Mouse (Mus musculus): ENCODE measurements at regions not wholly inside any gene's neighbourhood (a gene's known extent, or its start where the extent isn't known, plus 50 kb on each side); places are given as distances from the start of the nearest gene placed in this dataset.
"Not testable (repeated sequence)": the region's sequence is repeated elsewhere in the genome, so short reads cannot be mapped to it uniquely, and the experiment has no call there.

DNA sequence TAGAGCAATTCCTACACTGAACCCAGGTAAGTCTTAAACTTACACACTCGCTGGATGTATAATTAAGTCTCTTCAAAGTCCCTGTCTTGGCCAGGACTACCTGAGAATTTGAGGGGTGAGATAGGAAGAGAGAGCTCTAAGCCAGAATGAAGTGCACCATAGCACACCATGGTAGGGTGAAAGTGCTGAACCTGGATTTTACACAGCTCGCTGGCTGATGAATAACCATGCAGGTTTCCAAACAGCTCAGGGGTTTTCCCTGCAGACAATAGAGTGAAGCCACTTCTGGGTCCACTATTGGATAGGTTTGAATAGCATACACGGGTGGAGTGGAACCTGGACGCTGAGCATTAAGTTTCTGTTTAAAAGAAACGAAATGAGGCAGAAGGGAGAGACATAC, 180.7 kb upstream of the Plxna2 start:
- no peak for DNase-seq (ENCODE audit: low spot score)

DNA sequence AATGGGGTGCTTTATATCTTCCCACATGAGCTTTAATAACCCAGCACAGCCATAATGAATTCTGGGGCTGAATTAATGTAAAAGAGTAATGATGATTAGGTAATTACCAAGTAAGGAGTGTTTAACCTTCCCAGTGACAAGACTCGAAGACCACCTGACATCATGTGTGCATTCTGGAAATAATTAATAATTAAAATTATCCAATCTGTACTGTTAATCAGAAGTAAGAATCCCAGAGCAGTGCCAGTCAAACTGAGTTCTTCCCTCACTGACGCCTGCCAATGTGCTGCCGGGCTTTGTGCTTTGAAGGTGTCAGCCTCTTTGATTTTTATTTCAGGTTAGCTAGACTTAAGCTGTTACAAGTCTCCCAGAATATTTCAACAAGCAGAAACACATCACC, 183.0 kb upstream of the Plxna2 start:
- no peak for DNase-seq (ENCODE audit: low spot score)

DNA sequence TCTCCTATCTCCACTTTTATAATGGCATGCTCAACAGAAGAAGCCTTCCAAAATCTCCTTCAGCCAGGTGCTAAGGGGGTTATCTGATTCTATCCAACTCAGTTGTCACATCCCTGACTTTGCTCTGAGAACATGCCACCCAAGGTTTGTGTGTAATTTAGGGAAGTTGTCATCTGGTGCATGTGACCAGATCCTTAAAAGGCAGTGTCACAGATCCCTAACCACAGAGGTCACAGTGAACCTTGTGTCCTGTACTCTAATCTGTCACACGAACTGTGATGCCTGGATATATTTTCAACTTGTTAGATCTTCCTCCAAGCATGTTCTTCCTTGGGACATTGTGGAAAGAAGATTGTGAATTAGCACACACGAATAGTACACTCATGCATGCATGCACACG, 189.4 kb upstream of the Plxna2 start:
- DNase-seq (ENCODE audit: low spot score) = no peak

DNA sequence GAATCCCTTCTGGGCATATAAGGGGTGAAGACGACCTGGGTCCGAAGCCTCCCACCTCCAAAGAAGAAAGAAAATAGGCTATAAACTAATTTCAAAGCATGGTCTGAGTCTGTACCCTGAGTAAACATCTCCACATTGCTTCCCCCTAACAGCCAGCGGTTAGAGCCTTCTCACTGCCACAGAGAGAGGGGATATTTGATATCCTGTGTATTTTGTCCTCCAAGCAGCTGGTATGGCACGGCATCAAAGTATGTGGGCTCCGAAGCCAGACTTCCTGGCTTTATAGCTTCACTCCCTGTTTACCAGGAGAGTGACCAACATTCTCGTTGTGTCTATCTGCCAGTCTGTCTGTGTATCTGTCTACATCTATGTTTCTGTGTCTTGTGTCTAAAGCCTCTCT, 191.7 kb upstream of the Plxna2 start:
- DNase-seq (ENCODE audit: low spot score) = no peak

DNA sequence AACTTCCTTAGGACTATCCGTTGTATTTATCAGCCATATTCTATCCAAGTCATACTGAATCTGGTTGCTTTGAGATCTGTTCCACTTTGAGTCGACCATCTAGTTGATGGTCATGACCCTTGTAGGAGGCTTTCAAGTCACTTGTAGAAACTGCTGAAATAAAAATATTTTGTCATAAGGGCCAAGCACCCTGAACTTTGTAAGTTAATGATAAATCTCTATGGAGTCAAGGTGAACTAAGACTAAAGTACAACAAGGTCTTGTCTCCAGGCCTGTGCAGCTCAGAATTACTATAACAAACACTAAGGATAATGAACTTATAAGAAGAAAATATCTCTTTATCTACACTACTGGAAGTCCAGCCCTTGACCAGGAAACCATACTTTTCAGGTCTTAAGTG, 193.8 kb upstream of the Plxna2 start:
- no peak for DNase-seq (ENCODE audit: low spot score)

DNA sequence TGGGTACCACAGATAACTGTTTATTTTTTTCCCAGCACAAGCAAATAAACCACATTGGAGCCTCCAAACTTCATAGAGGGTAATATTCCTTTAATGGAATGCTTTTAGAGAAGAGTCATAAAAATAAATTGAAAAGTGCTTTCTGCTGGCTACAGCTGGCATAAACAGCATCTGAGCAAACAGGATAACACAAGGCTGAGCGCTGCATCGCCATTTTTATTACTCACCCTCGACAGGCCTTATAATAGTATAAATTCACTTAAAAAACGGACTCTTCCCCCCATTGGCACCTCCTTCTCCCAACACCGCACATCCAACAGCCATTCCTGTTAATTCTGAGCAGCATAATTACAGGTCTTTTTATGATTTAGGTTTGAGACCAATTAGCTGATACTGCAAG, 205.8 kb upstream of the Plxna2 start:
- no peak for DNase-seq (ENCODE audit: low spot score)

DNA sequence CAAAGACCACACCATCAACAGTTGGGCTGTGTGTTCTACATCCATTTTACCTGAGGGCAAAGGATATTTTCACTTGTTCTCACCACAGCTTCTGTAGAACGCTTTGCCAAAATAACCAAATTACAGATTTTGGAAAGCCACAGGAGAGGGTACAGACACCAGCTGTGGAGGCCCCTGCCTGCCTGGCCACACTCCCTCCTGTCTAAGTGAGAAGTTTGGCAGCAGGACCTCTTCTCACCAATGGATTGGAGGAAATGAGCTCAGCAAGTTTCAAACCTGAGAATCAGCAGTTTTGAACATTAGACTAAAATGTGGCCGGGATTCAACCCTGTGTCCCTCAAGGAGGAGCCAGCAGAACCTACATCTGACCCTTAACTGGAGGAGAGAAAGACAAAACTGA, 206.2 kb upstream of the Plxna2 start:
- no peak for DNase-seq (ENCODE audit: low spot score)

DNA sequence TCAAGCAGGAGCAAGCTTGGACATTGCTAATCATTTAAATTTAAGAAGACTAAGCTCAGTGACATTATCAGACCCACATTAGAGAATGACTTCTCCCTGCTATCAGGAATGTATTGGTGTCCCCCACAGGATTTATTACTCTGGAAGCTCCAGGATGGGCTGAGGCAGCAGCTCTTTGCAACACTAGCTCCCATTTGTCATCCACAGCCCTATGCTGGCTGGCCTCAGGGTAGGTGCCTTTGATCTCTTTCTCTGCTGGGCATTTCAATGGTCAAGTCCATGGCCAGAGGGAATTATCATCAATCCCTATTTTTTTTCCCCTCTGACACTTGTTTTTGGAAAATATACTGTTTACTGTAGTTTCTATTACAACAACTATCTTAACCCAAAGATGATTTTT, 218.7 kb upstream of the Plxna2 start:
- no peak for DNase-seq (ENCODE audit: low spot score)

DNA sequence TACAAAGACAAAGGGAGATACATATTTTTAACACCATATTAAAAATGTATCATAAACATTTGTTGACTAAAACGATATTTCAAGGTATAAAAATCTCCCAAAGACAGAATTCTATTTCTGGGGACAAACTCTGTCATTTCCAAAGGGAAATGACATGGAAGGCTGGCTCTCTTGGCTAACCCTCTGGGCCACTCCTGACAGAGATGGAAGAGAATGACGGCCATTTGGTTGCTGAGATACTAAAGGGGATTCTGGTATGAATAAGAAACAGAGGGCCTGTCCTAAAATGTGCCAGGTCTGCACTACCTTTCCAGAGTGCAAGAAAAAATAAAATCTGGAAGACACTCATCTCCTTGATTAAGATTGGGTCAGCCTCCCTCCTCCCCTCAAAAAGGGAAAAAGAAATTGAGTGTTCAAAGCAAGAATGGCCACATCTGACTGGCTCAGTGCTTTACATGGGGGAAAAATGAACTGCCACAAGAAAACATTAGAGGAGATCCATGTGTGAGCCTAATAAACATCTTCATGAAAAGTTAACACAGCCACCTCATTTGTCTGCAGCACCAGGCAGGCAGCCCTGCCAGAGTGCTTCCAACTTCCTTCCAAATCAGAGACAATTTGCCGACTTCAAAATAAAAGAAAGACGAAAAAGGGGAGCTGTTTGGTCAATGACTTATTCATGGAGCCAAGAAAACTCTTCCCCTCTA, 221.1 kb upstream of the Plxna2 start:
- no peak for DNase-seq (ENCODE audit: low spot score)

DNA sequence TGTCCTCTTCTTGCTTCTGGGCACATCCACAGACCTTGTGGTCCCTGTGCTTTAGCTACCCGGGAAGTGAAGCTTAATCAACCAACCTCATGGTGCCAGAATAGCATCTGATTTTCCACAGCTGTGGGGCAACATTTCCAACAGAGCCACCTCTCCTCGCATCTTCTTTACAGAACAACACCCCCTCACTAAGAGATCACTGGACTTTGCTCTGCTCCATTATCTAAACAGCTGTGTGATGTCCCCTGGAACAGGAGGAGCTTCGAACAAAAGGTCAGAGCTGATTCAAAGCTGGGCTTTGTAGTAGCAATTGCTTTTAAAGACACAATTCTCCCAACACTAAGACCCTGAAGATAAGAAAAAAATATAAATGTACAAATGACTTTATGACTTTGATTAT, 224.3 kb upstream of the Plxna2 start:
- DNase-seq (ENCODE audit: low spot score) = no peak

DNA sequence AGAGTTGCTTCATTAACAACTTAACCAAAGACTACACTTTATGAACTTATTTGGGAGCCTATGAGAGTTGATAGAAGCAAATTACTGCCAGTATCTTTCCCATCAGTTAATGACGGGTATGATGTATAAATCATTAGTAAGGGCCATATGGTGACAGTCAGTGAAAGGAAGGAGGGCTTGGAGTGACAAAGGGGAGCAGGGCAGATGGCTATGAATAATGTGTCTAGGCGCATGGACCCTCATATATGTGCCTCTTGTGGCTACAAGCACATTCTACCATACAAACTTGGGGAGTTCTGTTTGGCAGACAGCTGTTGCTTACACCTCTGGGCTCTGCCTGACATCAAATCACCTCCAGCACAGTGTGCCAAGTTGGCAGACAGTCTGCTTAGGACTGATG, 227.8 kb upstream of the Plxna2 start:
- no peak for DNase-seq (ENCODE audit: low spot score)

DNA sequence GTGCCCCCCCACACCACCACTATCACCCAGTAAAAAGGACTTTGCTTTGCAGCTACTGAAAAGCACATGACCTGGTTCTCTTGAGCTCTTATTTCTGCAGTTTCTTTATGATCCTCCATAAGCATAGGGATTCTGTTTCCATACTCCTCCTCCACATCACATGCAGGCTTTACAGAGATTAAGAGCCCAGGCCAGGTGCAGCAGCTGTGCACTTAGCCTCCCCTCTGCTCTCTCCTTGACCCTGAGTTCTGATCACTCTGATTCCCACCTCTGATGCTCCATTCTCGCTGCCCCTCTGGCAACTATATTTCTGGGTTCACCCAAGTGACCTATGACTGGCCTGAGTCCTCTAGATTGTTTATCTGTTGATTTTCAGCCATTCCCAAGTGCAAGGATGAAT, 239.9 kb upstream of the Plxna2 start:
- DNase-seq (ENCODE audit: low spot score) = no peak

DNA sequence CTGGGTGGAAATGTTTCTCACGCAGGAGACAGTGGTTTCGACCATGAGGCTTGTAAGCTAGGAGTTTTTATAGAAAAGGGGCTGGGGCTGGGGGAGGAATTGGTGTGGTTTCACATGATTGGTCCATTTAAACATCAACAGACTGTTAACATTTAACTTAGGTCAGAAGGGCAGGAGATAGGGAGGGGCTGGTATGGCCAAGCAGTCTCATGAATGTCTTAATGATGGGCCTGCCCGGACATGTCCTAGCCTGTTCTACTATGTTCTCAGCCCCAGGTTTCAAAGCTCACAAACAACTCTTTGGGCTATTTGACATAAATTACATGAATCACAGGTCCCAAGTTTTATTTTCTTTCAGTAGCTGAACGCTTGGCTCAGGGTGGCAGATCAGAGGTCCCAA, 244.5 kb upstream of the Plxna2 start:
- DNase-seq (ENCODE audit: low spot score) = not testable (repeated sequence)

DNA sequence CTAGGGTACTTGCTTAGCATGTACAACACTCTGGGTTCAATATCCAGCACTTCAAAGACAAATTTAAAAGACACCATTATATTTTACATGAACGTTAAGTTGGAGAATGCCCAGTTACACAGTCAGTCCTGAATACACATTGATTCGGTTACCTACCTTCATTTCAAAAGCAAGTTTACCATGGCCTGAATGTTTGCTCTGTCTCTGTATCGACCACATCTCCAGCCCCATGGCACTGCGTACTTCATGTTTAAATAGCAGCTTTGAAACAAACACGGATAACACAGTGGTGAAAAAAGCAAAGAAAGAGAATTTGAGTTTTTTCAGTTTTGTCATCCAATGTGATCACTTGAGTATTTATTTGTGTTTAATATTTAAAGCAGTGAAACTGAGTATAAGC, 254.1 kb upstream of the Plxna2 start:
- no peak for DNase-seq (ENCODE audit: low spot score)

DNA sequence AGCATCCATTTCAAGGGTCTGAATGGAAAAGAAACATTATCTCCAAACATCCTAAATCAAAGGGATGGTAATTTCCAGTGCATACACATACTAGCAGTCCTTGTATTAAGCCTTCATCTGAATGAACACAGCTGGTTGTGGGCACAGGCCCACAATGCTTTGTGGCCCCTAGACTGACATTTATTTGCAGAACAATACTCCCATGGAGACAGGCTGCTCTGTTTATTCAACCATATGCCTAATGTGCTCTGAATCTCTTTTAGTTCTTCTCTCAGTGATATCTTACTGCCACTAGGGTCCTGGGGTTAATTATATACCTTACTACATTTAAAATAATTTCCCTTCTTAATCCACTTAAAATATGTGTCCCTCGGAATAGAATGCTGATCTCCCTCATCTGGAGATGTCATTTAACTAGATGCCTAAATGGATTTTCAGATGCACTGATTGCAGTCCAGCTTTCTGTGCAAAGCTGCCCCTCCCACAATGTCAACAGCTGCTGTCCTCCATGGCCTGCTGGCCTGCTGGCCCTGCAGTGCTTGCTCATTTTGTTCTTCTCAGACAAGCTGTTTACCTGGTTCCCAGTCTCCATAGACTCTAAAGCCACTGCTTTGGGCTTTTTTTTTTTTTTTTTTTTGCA, 254.8 kb upstream of the Plxna2 start:
- DNase-seq (ENCODE audit: low spot score) = no peak

DNA sequence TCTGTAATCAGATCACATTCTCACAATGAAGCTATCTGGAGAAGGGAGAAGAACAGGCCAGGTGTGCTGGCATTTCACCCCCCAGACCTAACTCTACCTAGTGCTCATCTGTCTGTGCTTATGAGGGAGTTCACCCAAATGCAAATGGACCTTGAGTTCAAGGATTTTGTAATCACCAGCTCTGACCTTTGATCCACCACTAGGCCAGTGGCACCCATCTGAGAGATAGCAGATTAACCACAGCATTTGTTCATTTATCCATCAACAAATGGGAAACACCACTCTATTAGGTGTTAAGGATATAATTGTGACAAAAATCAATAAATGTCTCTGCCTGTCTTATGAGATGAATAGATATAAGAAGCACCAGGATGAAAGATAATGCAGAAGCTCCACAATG, 255.7 kb upstream of the Plxna2 start:
- DNase-seq (ENCODE audit: low spot score) = no peak

DNA sequence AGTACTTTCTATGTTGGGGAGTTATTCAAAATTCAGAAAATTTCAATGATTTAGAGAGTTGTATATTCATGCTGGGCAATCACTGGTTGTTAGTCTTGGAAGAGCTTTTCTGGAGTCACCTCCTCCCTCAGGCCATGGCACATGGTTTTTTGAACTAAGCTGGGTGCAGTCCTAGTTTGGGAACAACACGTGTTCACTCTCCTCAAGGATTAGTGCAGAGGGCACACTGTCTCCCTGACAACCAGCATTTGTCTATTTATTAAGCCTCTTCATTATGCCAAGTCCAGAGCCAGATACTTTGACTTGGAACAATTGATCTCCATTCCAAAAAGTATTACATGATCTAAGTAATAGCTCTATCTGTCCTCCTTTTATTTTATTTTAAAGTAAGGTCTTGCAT, 256.7 kb upstream of the Plxna2 start:
- no peak for DNase-seq (ENCODE audit: low spot score)

DNA sequence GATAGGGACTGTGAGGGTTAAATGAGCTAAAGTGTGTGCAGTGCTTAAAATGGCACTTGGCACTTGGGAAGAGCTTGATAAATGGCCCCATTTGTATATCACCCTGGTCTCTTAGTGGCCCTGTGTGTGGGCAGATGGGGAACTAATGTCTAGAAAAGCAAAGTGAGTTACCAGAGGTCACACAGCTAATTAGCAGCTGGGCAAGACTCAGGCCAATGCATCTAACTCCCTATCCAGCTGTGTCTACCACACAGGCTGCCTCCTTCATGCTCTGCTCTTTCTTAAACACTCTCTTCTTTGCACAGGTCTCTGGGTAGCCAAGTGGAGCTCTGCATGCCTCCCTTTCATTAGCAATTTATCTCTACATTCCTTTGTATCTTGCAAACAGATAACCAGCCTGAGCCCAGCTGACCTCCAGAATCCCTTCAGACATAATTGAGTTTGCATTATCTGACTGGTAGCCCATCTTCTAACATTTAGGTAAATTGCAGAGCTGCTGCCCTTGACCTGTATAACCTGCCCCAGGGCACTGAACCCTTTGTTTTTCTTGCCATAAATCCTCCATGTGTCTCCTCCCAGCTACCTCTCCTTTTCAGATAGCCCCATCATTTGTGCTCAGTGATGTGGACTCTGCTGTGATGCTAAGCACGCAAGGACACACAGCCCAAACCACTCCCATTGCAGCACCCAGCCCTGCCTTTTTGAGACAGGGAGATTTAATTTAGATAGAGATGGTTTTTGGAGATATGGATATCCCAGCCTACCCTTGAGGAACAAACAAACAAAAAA, 263.5 kb upstream of the Plxna2 start:
- DNase-seq (ENCODE audit: low spot score) = no peak

DNA sequence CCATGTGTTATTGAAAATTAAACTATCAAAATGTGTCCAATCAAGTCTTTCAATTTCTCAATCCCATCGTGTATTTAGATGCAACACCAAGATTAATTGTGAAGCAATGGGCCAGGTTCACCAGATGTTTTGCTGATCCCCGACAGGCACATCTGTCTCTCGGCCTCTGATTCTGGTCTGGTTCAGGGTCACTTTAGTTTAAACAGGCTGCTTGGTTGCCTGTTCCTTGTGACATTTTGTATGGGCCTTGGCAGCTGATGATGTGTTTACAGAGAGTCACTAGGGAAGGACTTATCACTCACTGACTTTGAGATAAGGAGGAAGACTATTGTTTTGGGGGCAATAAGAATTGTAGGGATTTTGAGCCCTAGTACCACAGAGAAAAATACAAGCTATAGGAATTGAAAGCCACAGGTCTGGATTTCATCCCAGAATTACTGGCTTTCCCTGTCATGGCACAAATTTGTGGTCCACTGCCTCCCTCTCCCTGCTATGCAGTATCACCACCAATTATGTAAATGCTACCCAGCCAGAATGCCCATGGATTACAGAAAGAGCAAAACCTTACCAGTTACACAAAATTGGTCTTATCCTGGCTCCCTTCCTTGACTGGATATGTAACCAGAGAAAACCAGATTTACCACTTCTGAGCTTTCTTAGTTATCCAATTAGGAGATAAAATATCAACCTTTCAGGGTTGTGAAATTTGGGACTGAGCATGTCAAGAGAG, 272.5 kb upstream of the Plxna2 start:
- DNase-seq (ENCODE audit: low spot score) = no peak

DNA sequence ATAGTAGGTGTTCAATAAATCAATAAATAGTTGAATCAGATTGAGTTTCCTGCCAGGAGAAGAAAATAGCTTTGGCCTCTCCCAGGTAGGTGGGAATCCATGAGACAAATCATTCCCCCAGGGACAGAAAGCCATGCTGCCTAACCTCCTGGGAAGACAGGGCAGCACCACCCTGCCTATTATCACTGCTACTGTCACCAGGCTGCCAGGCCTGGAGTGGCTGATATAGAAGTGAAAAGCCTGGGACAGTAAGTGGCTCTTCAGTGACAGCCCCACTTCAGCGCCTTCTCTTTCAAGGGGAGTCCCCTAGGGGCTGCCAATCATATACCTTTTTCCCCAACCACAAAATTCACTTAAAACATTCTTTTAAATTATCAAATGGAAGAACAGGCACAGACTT, 275.4 kb upstream of the Plxna2 start:
- DNase-seq (ENCODE audit: low spot score) = no peak

DNA sequence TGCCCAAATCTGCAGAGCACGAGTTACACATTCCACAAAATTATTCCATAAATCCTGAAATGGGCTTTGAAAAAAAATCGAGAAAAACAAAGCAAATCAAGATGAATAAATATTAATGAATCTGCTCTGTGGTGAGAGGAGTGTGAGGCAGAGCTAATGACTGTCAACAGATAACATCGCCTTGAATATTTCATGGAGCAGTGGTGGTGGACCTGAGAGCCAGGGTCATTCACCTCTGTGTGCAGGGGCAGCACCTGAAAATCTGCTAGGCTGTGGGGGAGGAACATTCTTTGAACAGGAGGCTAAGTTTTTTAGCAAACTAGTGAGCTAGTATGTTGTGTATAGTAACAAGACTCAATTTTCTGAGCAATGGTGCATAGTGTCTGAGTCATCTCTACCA, 276.3 kb upstream of the Plxna2 start:
- no peak for DNase-seq (ENCODE audit: low spot score)
